Mouse (Mus musculus): ENCODE measurements at regions not wholly inside any gene's neighbourhood (a gene's known extent, or its start where the extent isn't known, plus 50 kb on each side); places are given as distances from the start of the nearest gene placed in this dataset.

Small RNA genes lying in the stretch of these regions (microRNA-seq; reads per million reads assigned to microRNA genes)
- gene Gm23154 = 0 reads per million in 2 experiments

Measured in adrenal gland, postnatal 14 days (tissue).